Mouse (Mus musculus) stomach, postnatal 0 days (tissue): Measurements from ENCODE around the gene Six4. TPM values are rescaled to one million over a fixed set of nuclear protein-coding genes. Genes with fewer than 3 reads are reported as not detected.

Experiments used
- ATAC-seq: fragments of 200-750 bp; cut with Nextera tagmentation; 2 replicates; pipeline ENCODE4 v1.8.0; 2017; ENCODE audit not compliant: low FRiP score, low TSS enrichment
- DNase-seq: peaks from one replicate; pipeline ENCODE4 v3.0.0-alpha.2; 2016; ENCODE audit warnings: low spot score
- H3K27ac ChIP-seq: fragments of 300-500 bp; sonication (generic); replicated peaks from 2 replicates; pipeline ENCODE4 v1.5.1; 2014; ENCODE audit warnings: mild to moderate bottlenecking, control low read depth
- H3K27me3 ChIP-seq: fragments of 300-500 bp; sonication (generic); 2 replicates; pipeline ENCODE4 v1.6.1; 2014; ENCODE audit warnings: low read length; ENCODE audit not compliant: control insufficient read depth, insufficient read depth
- H3K36me3 ChIP-seq: fragments of 300-500 bp; sonication (generic); 2 replicates; pipeline ENCODE4 v1.6.1; 2014; ENCODE audit warnings: low read length, mixed read lengths; ENCODE audit not compliant: control insufficient read depth, insufficient read depth
- H3K4me1 ChIP-seq: fragments of 300-500 bp; sonication (generic); replicated peaks from 2 replicates; pipeline ENCODE4 v1.6.1; 2014; ENCODE audit warnings: antibody characterized with exemption; ENCODE audit not compliant: control insufficient read depth, insufficient read depth
- H3K4me2 ChIP-seq: fragments of 300-500 bp; sonication (generic); replicated peaks from 2 replicates; pipeline ENCODE4 v1.6.1; 2014; ENCODE audit warnings: low read depth, mild to moderate bottlenecking, control low read depth, moderate library complexity
- H3K4me3 ChIP-seq: fragments of 300-500 bp; sonication (generic); 2 replicates; pipeline ENCODE4 v1.5.1; 2014; ENCODE audit warnings: low read depth, low read length, control low read depth
- H3K9ac ChIP-seq: fragments of 300-500 bp; sonication (generic); 2 replicates; pipeline ENCODE4 v1.6.1; 2014; ENCODE audit warnings: mild to moderate bottlenecking, low read length, control low read depth, mixed read lengths
- H3K9me3 ChIP-seq: fragments of 300-500 bp; sonication (generic); 2 replicates; pipeline ENCODE4 v1.6.1; 2016; ENCODE audit warnings: low read length; ENCODE audit not compliant: control insufficient read depth
- CTCF ChIP-seq: IDR thresholded peaks from 2 replicates; pipeline ENCODE4 v1.5.1; 2016; ENCODE audit warnings: antibody characterized with exemption, low read depth, mild to moderate bottlenecking, moderate library complexity
- EP300 ChIP-seq: optimal IDR thresholded peaks from 2 replicates; pipeline ENCODE3; 2016; ENCODE audit warnings: antibody characterized with exemption
- WGBS: fragments of 180-500 bp; shearing (Covaris S2); extraction: QIAGEN DNeasy Blood & Tissue Kit; methylation state at CpG from one replicate; pipeline ENCODE4 v1.1.7; 2014; 5-methylcytosine and 5-hydroxymethylcytosine counted together
- polyA plus RNA-seq: library from polyadenylated mRNA; unstranded; fragments of >200 nt; fragmentation: Nextera tagmentation; extraction: Ambion mirVana; gene quantifications from 2 replicates; pipeline ENCODE4 v1.2.1, GENCODE M21; 2015

The Six4 gene
- polyA plus RNA-seq, 1 experiment from 2014 or later: 0.13 TPM

- Histone ChIP-seq H3K27me3 (no peaks in the 10 kb centered on the region), H3K4me2 (no peak overlapping the region), H3K4me1 (no peaks in the 10 kb centered on the region), H3K9me3 (no peaks in the 10 kb centered on the region), H3K4me3 (no peak overlapping the region), H3K36me3 (no peaks in the 10 kb centered on the region), H3K9ac (no peak overlapping the region), H3K27ac (no peak overlapping the region)
- 72% methylated on average over 2 of the region's 2 CpGs for WGBS
- ATAC-seq: no peak
- TF ChIP-seq EP300 (no peak), CTCF (no peak)
- no peak for DNase-seq
Measured at GRCm38 (mm10) chr12:73094189-73094588, 19.1 kb downstream of the Six4 start.

- Histone ChIP-seq H3K9me3 (no peaks in the 10 kb centered on the region), H3K27me3 (no peaks in the 10 kb centered on the region), H3K36me3 (no peaks in the 10 kb centered on the region), H3K27ac (no peak overlapping the region), H3K4me3 (no peak overlapping the region), H3K9ac (no peak overlapping the region), H3K4me1 (no peaks in the 10 kb centered on the region), H3K4me2 (no peak overlapping the region)
- peak; percentile 41 for DNase-seq
- ATAC-seq: peak; percentile 67; the same call in 1 of the 2 replicates
- TF ChIP-seq CTCF (no peak), EP300 (no peak)
- 32% methylated on average over 7 of the region's 7 CpGs for WGBS
Measured at GRCm38 (mm10) chr12:73090672-73091335, 22.5 kb downstream of the Six4 start.

- no peaks in the 10 kb centered on the region for H3K36me3 ChIP-seq
- H3K27ac ChIP-seq: no peak overlapping the region
- no peaks in the 10 kb centered on the region for H3K4me1 ChIP-seq
- ATAC-seq (no peak), DNase-seq (no peak)
- no peak overlapping the region for H3K9ac ChIP-seq
- H3K4me3 ChIP-seq: no peak overlapping the region
- WGBS: 60% methylated on average over 5 of the region's 5 CpGs
- no peaks in the 10 kb centered on the region for H3K27me3 ChIP-seq
- TF ChIP-seq EP300: no peak
- TF ChIP-seq CTCF: no peak
- H3K9me3 ChIP-seq: no peaks in the 10 kb centered on the region
- H3K4me2 ChIP-seq: no peak overlapping the region
Measured at GRCm38 (mm10) chr12:73088911-73089310, 24.3 kb downstream of the Six4 start.

- DNase-seq: no peak
- Histone ChIP-seq H3K9ac (no peak overlapping the region), H3K27ac (no peak overlapping the region), H3K9me3 (no peaks in the 10 kb centered on the region), H3K4me2 (no peak overlapping the region), H3K27me3 (no peaks in the 10 kb centered on the region), H3K36me3 (no peaks in the 10 kb centered on the region), H3K4me3 (no peak overlapping the region), H3K4me1 (no peaks in the 10 kb centered on the region)
- 65% methylated on average over 5 of the region's 5 CpGs for whole genome bisulfite sequencing
- no peak for TF ChIP-seq EP300
- no peak for TF ChIP-seq CTCF
- ATAC-seq: no peak
Measured at GRCm38 (mm10) chr12:73088500-73088899, 24.8 kb downstream of the Six4 start.

- Histone ChIP-seq H3K27ac (no peak overlapping the region), H3K4me1 (no peaks in the 10 kb centered on the region), H3K4me2 (no peak overlapping the region), H3K9ac (no peak overlapping the region), H3K27me3 (no peaks in the 10 kb centered on the region), H3K9me3 (no peaks in the 10 kb centered on the region), H3K4me3 (no peak overlapping the region), H3K36me3 (no peaks in the 10 kb centered on the region)
- TF ChIP-seq CTCF: no peak
- TF ChIP-seq EP300: no peak
- DNase-seq (no peak), ATAC-seq (no peak)
- WGBS: 88% methylated on average over 7 of the region's 7 CpGs
Measured at GRCm38 (mm10) chr12:73087086-73087485, 26.2 kb downstream of the Six4 start.

DNA sequence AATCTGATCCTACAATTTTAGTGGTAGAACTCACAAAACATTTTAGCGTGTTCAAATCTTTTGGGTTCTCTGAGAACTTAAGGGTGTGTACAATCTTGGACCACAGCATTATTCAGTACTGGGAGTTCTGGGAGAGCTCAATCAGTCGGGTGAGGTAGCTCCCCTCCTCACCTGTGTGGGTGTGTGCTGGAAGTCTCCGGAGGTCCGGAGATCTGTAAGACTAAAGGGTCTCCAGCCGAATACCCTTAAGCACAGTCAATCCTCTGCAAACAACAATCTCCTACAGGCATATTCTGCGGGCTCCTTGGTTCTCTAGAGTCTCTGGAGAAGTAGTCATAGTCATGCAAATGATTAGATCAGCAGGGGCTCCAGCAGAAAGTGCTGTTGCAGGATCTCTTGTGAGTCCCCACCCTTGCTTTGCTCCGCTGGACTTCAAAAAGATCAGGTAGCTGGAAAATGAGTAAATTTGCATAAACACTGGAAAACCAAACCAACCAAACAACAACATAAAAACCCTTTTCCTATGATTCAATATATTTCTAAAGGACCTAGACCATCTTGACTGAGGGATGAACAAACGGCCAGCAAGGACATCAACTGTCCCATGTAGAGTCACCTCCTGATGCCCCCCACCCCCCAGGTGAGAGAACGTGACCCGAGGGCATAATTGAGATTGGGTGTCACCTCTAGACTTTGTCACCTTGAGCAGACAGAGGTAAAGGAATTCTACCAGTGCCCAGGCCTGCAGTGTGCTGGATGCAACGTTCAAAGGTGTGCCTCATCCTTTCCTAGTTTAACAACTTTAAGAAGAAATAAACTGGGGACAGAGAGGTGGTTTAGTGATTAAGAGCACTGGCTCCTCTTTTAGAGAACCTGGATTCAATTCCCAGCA lies 27.3 kb downstream of the Six4 start:
- 34% methylated on average over 11 of the region's 11 CpGs for WGBS
- DNase-seq (no peak), ATAC-seq (no peak)
- Histone ChIP-seq H3K27ac (no peak overlapping the region), H3K27me3 (no peaks in the 10 kb centered on the region), H3K4me2 (no peak overlapping the region), H3K4me3 (no peak overlapping the region), H3K36me3 (no peaks in the 10 kb centered on the region), H3K4me1 (no peaks in the 10 kb centered on the region), H3K9me3 (no peaks in the 10 kb centered on the region), H3K9ac (no peak overlapping the region)
- no peak for TF ChIP-seq EP300
- no peak for TF ChIP-seq CTCF
